Mouse (Mus musculus) left cerebral cortex, postnatal 36 days (tissue): Measurements from ENCODE around the gene Ano4. TPM values are rescaled to one million over a fixed set of nuclear protein-coding genes. Genes with fewer than 3 reads are reported as not detected.

Experiments
- DNase-seq, 2 experiments: peaks; one replicate each; pipeline ENCODE4 v3.0.0; 2021 to 2022; ENCODE audit warnings: low spot score in 2 of 2, mixed read lengths in 1 of 2
- intact Hi-C: fragments of 180-260 bp; cut with DNase I; formaldehyde crosslinking; loops from one replicate; pipeline ENCODE4 v1.15.1; 2025
- total RNA-seq, 2 experiments: library from RNA; stranded (reverse); gene quantifications; 2 replicates each; pipeline ENCODE4 v1.2.3; 2021

The Ano4 gene
- total RNA-seq, 2 experiments from 2014 or later: 21.1 to 22.1 TPM

DNA sequence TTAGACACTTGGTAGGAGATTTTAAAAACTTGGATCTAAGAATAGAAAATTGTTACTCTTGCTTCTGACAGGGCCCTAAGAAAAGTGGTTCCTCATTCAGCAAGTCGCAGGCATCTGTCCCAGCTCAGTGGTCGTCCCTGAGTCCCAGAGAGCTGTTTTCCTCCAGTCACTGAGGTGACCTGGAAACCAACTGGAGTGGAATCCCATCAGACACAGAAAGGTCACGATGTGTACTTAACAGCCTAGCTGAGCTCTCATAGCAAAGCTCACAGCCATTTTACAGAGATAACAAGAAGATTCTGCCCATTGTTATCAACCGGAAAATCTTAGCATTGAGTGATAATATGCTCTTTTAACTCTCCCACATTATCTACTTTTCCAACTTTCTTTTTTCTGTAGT lies 365.1 kb downstream of the Ano4 start:
- no peak for DNase-seq
- intact Hi-C loops: no loop called here

GRCm38 (mm10) chr10:88978932-88979331 lies 365.6 kb downstream of the Ano4 start:
- DNase-seq: no peak
- intact Hi-C loops: no loop called here

GRCm38 (mm10) chr10:88970951-88971725 lies 373.4 kb downstream of the Ano4 start:
- DNase-seq: no peak
- intact Hi-C loops: no loop called here

GRCm38 (mm10) chr10:88968586-88968985 lies 376.0 kb downstream of the Ano4 start:
- intact Hi-C loops: no loop called here
- no peak for DNase-seq

DNA sequence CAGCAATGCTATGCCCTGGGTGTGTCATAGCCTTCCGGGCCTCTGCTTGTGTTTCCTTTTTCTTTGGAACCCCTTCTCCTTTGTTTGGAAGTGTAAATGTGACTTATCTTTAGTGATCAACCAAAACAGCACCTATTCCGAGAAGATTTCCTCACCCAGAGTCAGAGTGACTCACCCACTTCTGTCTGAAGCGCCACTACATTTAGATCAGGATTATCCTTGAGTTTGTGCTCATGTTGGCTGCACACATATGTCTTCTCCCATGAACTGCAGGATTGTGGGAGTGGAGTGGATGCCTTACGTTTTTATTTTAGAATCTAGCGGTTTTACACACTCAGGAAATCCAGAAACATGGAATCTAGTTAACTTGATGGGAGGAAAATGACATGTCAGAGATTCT lies 383.8 kb downstream of the Ano4 start:
- DNase-seq: no peak
- intact Hi-C loops: no loop called here

DNA sequence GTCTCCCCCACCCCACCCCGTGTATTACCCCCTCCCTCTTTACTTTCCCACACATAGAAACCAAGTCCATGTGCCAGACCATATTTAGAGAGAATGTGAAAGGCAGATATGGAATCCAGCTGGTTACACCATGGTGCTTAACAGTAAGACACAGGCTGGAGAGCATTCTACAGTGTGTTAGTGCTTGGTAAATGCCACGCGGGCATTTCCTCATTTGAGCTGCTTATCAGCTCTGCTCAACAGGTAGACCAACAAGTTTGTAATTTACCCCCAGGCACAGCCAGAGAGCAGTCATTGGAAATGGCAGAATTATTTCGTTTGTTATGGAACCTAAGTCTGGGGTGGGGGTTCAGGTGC lies 394.3 kb downstream of the Ano4 start:
- no peak for DNase-seq
- intact Hi-C loops: no loop called here

DNA sequence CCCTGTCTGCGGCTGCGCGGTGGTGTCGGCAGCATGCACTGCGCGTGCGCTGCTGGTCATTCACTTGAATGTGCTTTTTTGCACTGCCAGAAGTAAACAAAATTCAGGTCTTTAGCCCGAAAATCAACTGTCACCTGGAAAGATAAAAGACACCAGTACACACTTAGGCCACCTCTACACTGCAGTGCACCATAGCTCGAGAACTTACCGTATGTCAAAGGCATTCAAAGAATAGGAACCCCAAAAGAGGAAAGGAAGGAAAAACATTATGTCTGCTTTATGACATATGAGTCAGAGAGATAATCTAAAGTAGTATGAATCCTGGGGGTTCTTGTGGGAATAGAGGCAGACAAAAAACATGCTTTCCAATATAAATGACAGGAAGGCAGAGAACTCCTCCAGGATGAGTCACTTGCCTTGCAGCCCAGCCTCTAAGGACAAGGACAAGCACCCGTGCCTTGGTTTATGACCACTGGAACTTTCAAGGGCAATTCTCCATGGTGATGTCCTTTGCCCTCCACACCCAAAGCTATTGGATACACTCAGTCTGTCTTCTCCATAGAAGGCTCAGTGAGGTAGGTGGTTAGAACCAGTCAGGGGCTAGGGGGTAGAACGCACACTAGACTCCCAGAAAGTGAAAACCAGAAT lies 394.8 kb downstream of the Ano4 start:
- no peak for DNase-seq
- intact Hi-C loops: no loop called here

Other genes starting within 250 kb of the Ano4 start
- gene Gas2l3, start 99.2 kb upstream of the Ano4 start, total RNA-seq: 1 to 10 TPM; 1.6 to 2.4 TPM
- not detected for gene Nr1h4, start 188.8 kb upstream of the Ano4 start, total RNA-seq